Mouse (Mus musculus) cerebellum, adult 11-12 months (tissue): ENCODE data around the gene Slc22a6.

Experiments used
- DNase-seq: peaks from one replicate; pipeline ENCODE4 v3.0.0; 2022

Gene Slc22a6

GRCm38 (mm10) chr19:8611358-8612123, 6.3 kb upstream of the Slc22a6 start:
- no peak for DNase-seq

GRCm38 (mm10) chr19:8613111-8613510, 4.7 kb upstream of the Slc22a6 start:
- no peak for DNase-seq

GRCm38 (mm10) chr19:8614343-8614742, 3.5 kb upstream of the Slc22a6 start:
- no peak for DNase-seq

- DNase-seq = no peak
These were observed 1.5 kb upstream of the Slc22a6 start for GRCm38 (mm10) chr19:8616314-8616713.

GRCm38 (mm10) chr19:8621098-8621497, 3.3 kb downstream of the Slc22a6 start:
- DNase-seq = no peak

GRCm38 (mm10) chr19:8630249-8630648, 12.4 kb downstream of the Slc22a6 start:
- DNase-seq = no peak

GRCm38 (mm10) chr19:8630826-8631225, 13.0 kb downstream of the Slc22a6 start:
- DNase-seq = no peak

- DNase-seq = no peak
These were observed 14.2 kb downstream of the Slc22a6 start for GRCm38 (mm10) chr19:8632029-8632428.

- no peak for DNase-seq
These were observed 24.2 kb downstream of the Slc22a6 start for GRCm38 (mm10) chr19:8642086-8642485.

- no peak for DNase-seq
These were observed 28.6 kb downstream of the Slc22a6 start for GRCm38 (mm10) chr19:8646393-8646792.

GRCm38 (mm10) chr19:8655833-8656232, 38.0 kb downstream of the Slc22a6 start:
- no peak for DNase-seq

GRCm38 (mm10) chr19:8656341-8656740, 38.5 kb downstream of the Slc22a6 start:
- DNase-seq = no peak

- no peak for DNase-seq
These were observed 44.0 kb downstream of the Slc22a6 start for GRCm38 (mm10) chr19:8661821-8662307.

- no peak for DNase-seq
These were observed 44.5 kb downstream of the Slc22a6 start for GRCm38 (mm10) chr19:8662337-8662736.

GRCm38 (mm10) chr19:8663360-8663839, 45.6 kb downstream of the Slc22a6 start, which contains the start of gene Chrm1:
TSS of gene Chrm1 (plus strand) at chr19:8663789.
- DNase-seq = no peak

- no peak for DNase-seq
These were observed 46.1 kb downstream of the Slc22a6 start for GRCm38 (mm10) chr19:8663911-8664421.

- no peak for DNase-seq
These were observed 47.0 kb downstream of the Slc22a6 start for GRCm38 (mm10) chr19:8664859-8665258.

GRCm38 (mm10) chr19:8665746-8666145, 47.9 kb downstream of the Slc22a6 start:
- no peak for DNase-seq

- DNase-seq = no peak
These were observed 55.0 kb downstream of the Slc22a6 start for GRCm38 (mm10) chr19:8672859-8673258.

GRCm38 (mm10) chr19:8673336-8674063, 55.7 kb downstream of the Slc22a6 start:
- DNase-seq = no peak
